Mouse (Mus musculus): ENCODE measurements around the gene Ppp4c. TPM values are rescaled to one million over a fixed set of nuclear protein-coding genes. Genes with fewer than 3 reads are reported as not detected.
"Not testable (repeated sequence)": the region's sequence is repeated elsewhere in the genome, so short reads cannot be mapped to it uniquely, and the experiment has no call there.

Gene Ppp4c
- total and polyA plus RNA-seq, 2 experiments from 2014 or later, result 126 to 143 TPM

DNA sequence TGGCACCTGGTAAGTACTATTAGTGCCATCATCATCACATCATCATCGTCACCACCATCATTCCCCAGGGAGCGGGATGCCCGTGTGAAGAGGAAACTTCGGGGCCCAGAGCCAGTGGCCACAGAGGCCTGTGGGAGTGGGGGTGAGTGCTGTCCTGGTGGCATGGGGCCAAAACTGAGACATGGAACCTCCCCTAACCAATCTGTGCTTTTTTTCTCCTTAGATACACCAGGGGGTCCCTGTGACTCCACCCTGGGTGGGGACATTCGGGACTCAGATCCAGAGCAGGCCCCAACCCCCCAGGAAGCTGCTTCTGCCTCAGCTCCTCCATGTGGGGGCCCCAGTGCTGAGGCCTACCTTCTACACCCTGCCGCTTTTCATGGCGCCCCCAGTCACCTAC, 7.8 kb downstream of the Ppp4c start:
- no peak for TF ChIP-seq CTCF (IDR thresholded peaks at IDR 0.05; ENCODE audit: low read depth)
- no peak overlapping the region for H3K9ac ChIP-seq (replicated peaks; ENCODE audit: low read length)
- DNase-seq (ENCODE audit: low spot score), result no peak
- no peaks in the 10 kb centered on the region for H3K9me3 ChIP-seq (ENCODE audit: low read length)
- no peak overlapping the region for H3K4me3 ChIP-seq (ENCODE audit: low read length)
- WGBS, result 83% methylated on average over 7 of the region's 7 CpGs
- H3K27me3 ChIP-seq (ENCODE audit: insufficient read depth, low read length), result no peaks in the 10 kb centered on the region
- H3K4me2 ChIP-seq (ENCODE audit: low read depth, low read length), result no peak overlapping the region
- H3K4me1 ChIP-seq (ENCODE audit: insufficient read depth, low read length), result peaks cover 18% of the 10 kb centered on the region; the same call in 1 of the 2 replicates
- no peak overlapping the region for H3K27ac ChIP-seq
- ATAC-seq, result no peak
- peaks cover 47% of the 10 kb centered on the region for H3K36me3 ChIP-seq (ENCODE audit: insufficient read depth, low read length)

- Histone ChIP-seq H3K4me3 (ENCODE audit: low read length) (no peak overlapping the region), H3K27ac (no peak overlapping the region), H3K27me3 (ENCODE audit: insufficient read depth, low read length) (no peaks in the 10 kb centered on the region), H3K36me3 (ENCODE audit: insufficient read depth, low read length) (peaks cover 31% of the 10 kb centered on the region), H3K4me2 (ENCODE audit: low read depth, low read length) (no peak overlapping the region), H3K9me3 (ENCODE audit: low read length) (no peaks in the 10 kb centered on the region), H3K4me1 (ENCODE audit: insufficient read depth, low read length) (peaks cover 20% of the 10 kb centered on the region), H3K9ac (replicated peaks; ENCODE audit: low read length) (no peak overlapping the region)
- ATAC-seq (no peak), DNase-seq (ENCODE audit: low spot score) (no peak)
- no peak for TF ChIP-seq CTCF (IDR thresholded peaks at IDR 0.05; ENCODE audit: low read depth)
- 84% methylated on average over 13 of the region's 13 CpGs for WGBS
Measured at GRCm38 (mm10) chr7:126782693-126783092, 9.6 kb downstream of the Ppp4c start.

GRCm38 (mm10) chr7:126781661-126782370, 10.5 kb downstream of the Ppp4c start:
- TF ChIP-seq CTCF (IDR thresholded peaks at IDR 0.05; ENCODE audit: low read depth), result no peak
- Histone ChIP-seq H3K36me3 (ENCODE audit: insufficient read depth, low read length) (peaks cover 22% of the 10 kb centered on the region), H3K27ac (no peak overlapping the region), H3K4me2 (ENCODE audit: low read depth, low read length) (peak overlapping the region; percentile 96), H3K4me3 (ENCODE audit: low read length) (no peak overlapping the region), H3K9ac (replicated peaks; ENCODE audit: low read length) (peak overlapping the region; percentile 54; the same call in 1 of the 2 replicates), H3K4me1 (ENCODE audit: insufficient read depth, low read length) (peaks cover 28% of the 10 kb centered on the region), H3K9me3 (ENCODE audit: low read length) (no peaks in the 10 kb centered on the region), H3K27me3 (ENCODE audit: insufficient read depth, low read length) (no peaks in the 10 kb centered on the region)
- no peak for DNase-seq (ENCODE audit: low spot score)
- ATAC-seq, result no peak
- WGBS, result 39% methylated on average over 11 of the region's 11 CpGs

- Histone ChIP-seq H3K36me3 (ENCODE audit: insufficient read depth, low read length) (peaks cover 15% of the 10 kb centered on the region), H3K4me2 (ENCODE audit: low read depth, low read length) (peak within 1 kb of the TSS; percentile 96), H3K9me3 (ENCODE audit: low read length) (no peaks in the 10 kb centered on the region), H3K4me1 (ENCODE audit: insufficient read depth, low read length) (peaks cover 32% of the 10 kb centered on the region), H3K27ac (peak within 1 kb of the TSS; percentile 72), H3K4me3 (ENCODE audit: low read length) (peak within 1 kb of the TSS; percentile 41), H3K9ac (replicated peaks; ENCODE audit: low read length) (peak within 1 kb of the TSS; percentile 54), H3K27me3 (ENCODE audit: insufficient read depth, low read length) (no peaks in the 10 kb centered on the region)
- DNase-seq (ENCODE audit: low spot score) (peak; percentile 33), ATAC-seq (peak; percentile 6; the same call in 1 of the 2 replicates)
- WGBS, result 3% methylated on average over 22 of the region's 22 CpGs
- TF ChIP-seq CTCF (IDR thresholded peaks at IDR 0.05; ENCODE audit: low read depth), result no peak
Measured at GRCm38 (mm10) chr7:126780971-126781635, 11.2 kb downstream of the Ppp4c start, which contains the start of gene Tbx6. Gene Tbx6 (plus strand): TSS chr7:126781483.

DNA sequence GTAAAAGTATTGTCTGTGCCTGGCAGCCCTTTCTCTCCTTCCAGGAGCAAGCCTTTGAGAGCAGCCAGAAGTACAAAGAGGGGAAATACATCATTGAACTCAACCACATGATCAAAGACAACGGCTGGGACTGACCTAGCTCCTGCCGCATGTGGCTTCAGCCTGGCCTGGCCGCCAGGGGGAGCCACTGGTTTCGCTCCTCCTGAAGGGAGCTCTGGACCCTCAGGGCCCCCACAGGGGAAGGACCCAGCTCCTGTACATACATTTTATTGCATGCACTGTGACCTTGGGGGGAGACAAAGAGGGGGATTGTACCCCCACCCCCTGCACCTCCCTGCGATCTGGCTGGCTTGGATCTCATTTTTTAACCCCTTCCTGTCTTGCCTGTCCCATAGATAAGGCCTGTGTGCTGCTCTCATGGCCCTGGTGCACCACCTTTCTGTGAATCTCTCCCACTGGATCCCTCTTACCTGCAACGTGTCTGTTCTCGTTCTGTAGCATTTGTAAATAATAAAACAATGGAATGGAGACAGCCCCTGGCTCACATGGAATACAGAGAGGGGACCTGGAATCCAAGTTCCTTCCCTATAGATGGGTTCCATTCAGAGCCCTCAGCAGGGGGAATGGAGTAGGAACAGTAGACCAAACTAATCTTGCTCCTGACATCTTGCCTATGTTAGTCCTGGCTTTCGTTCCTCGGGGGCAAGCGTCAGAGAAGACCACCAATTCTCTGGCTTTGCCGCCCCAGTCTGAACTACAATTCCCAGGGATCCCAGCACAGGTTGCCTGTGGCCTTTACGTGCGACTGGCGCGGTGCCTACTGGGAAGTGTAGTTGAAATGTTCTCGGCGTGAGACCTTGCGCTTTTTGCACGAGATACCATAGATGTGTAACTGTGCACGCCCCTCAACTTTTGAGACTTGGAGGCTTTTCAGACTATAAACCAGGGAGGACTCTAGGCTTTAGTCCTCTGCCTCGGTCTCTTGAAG, 12.0 kb downstream of the Ppp4c start:
- Histone ChIP-seq H3K27ac (peak overlapping the region; percentile 72), H3K36me3 (ENCODE audit: insufficient read depth, low read length) (peaks cover 11% of the 10 kb centered on the region), H3K4me2 (ENCODE audit: low read depth, low read length) (peak overlapping the region; percentile 96), H3K9ac (replicated peaks; ENCODE audit: low read length) (peak overlapping the region; percentile 54), H3K4me3 (ENCODE audit: low read length) (peak overlapping the region; percentile 41), H3K9me3 (ENCODE audit: low read length) (no peaks in the 10 kb centered on the region), H3K27me3 (ENCODE audit: insufficient read depth, low read length) (no peaks in the 10 kb centered on the region), H3K4me1 (ENCODE audit: insufficient read depth, low read length) (peaks cover 37% of the 10 kb centered on the region)
- peak; percentile 96 for TF ChIP-seq CTCF (IDR thresholded peaks at IDR 0.05; ENCODE audit: low read depth)
- DNase-seq (ENCODE audit: low spot score), result peak; percentile 97
- under 1% methylated on average over 21 of the region's 21 CpGs for WGBS
- ATAC-seq, result peak; percentile 66

GRCm38 (mm10) chr7:126779101-126779500, 13.2 kb downstream of the Ppp4c start:
- WGBS, result 88% methylated on average over 7 of the region's 7 CpGs
- Histone ChIP-seq H3K27ac (peak overlapping the region; percentile 72; the same call in 1 of the 2 replicates), H3K4me1 (ENCODE audit: insufficient read depth, low read length) (peaks cover 37% of the 10 kb centered on the region)
- H3K9me3 ChIP-seq (ENCODE audit: low read length); H3K36me3 ChIP-seq (ENCODE audit: insufficient read depth, low read length); H3K9ac ChIP-seq (replicated peaks; ENCODE audit: low read length); H3K27me3 ChIP-seq (ENCODE audit: insufficient read depth, low read length); DNase-seq (ENCODE audit: low spot score); ATAC-seq; H3K4me3 ChIP-seq (ENCODE audit: low read length); H3K4me2 ChIP-seq (ENCODE audit: low read depth, low read length): not testable (repeated sequence)

All from hindbrain, postnatal 0 days (tissue).